34 mouse cellular contexts compared by ENCODE assay signal in the genomic region with DNA sequence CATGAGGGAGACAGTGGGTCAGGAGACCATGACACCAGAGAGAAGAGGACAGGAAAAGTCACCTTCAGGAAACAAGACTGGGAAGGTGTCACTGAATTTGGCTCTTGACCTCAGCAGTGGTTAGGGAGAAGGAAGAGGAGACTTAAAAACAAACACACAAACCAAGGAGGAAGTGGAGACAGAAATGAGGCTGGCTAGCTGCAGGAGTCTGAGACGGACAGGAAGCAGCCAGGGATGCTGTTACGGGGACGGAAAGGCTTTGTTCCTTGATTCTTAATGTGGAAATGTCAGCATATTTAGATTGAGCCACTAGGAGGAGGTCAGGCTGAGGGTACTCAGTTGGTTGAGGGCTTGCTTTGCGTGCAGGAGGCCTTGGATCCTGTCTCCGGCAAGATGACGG. TPM values are rescaled to one million over a fixed set of nuclear protein-coding genes. Genes with fewer than 3 reads are reported as not detected.
DNase-seq lines count a peak whose midpoint lies in the region; ATAC-seq and TF ChIP-seq lines count a peak whose summit lies in the region.
"Had no signal": no experiment of that assay in that cellular context is flagged by ENCODE, and none has a peak within 500 bp of the region (broad histone marks: within the 10 kb centered on the region; RNA-seq: fewer than 3 reads in every experiment).

No protein-coding gene starts in this region.

- ATAC-seq in heart, embryonic 12.5 days (ENCODE audit: insufficient number of reproducible peaks, low FRiP score), result no peak
- no peak for ATAC-seq in midbrain, postnatal 0 days (ENCODE audit: low FRiP score)
- no peak for ATAC-seq in activated CD4-positive, CD25-positive, alpha-beta regulatory T cell, adult 4 months
- ATAC-seq: forebrain, embryonic 14.5 days; hindbrain, postnatal 0 days; intestine, embryonic 16.5 days had no signal

- H3K36me3 ChIP-seq in heart, embryonic 12.5 days, result no peaks in the 10 kb centered on the region
- H3K36me3 ChIP-seq in midbrain, embryonic 10.5 days, result no peaks in the 10 kb centered on the region
- H3K36me3 ChIP-seq in midbrain, postnatal 0 days (ENCODE audit: insufficient read depth, low read length), result no peaks in the 10 kb centered on the region
- H3K36me3 ChIP-seq: embryonic facial prominence, embryonic 12.5 days; G1E; hindbrain, embryonic 12.5 days; limb, embryonic 13.5 days; liver, embryonic 13.5 days; neural tube, embryonic 15.5 days had no signal

- no peak; the same call in 1 of the 2 replicates for TF ChIP-seq CTCF in midbrain, postnatal 0 days (IDR thresholded peaks at IDR 0.05)

- H3K4me2 ChIP-seq in heart, embryonic 12.5 days, result no peak overlapping the region
- no peak overlapping the region for H3K4me2 ChIP-seq in midbrain, postnatal 0 days (ENCODE audit: low read depth, low read length, poor library complexity, severe bottlenecking)
- H3K4me2 ChIP-seq: embryonic facial prominence, embryonic 12.5 days; hindbrain, embryonic 12.5 days; limb, embryonic 13.5 days; liver, embryonic 13.5 days; neural tube, embryonic 15.5 days had no signal

- peaks cover 15% of the 10 kb centered on the region for H3K4me1 ChIP-seq in heart, embryonic 12.5 days (replicated peaks)
- peaks cover 13% of the 10 kb centered on the region for H3K4me1 ChIP-seq in midbrain, embryonic 10.5 days
- H3K4me1 ChIP-seq in midbrain, postnatal 0 days (ENCODE audit: insufficient read depth, low read length), result 0 out of 2 replicates have a peak, but pooled peaks cover 3% of the 10 kb centered on the region
- H3K4me1 ChIP-seq: liver, embryonic 13.5 days; neural tube, embryonic 15.5 days had no signal

- no peak overlapping the region for H3K9ac ChIP-seq in heart, embryonic 12.5 days
- H3K9ac ChIP-seq in midbrain, postnatal 0 days (replicated peaks; ENCODE audit: low read length, poor library complexity, severe bottlenecking), result no peak overlapping the region
- H3K9ac ChIP-seq: embryonic facial prominence, embryonic 12.5 days; hindbrain, embryonic 12.5 days; limb, embryonic 13.5 days; liver, embryonic 13.5 days; neural tube, embryonic 15.5 days had no signal

- 66% methylated on average over 6 of the region's 6 CpGs for WGBS in heart, embryonic 12.5 days
- WGBS in midbrain, embryonic 10.5 days, result 85% methylated on average over 6 of the region's 6 CpGs
- 82% methylated on average over 6 of the region's 6 CpGs for WGBS in midbrain, postnatal 0 days

- DNase-seq in heart, adult 11 months, result peak; percentile 92
- peak; percentile 29 for DNase-seq in layer of hippocampus, adult 9-10 months (ENCODE audit: low spot score)
- DNase-seq in layer of hippocampus, postnatal 25 days (ENCODE audit: extremely low spot score in 1 of 2, low spot score in 1 of 2), result no peak
- no peak for DNase-seq in midbrain, embryonic 10.5 days (ENCODE audit: low spot score)
- no peak for DNase-seq in midbrain, postnatal 0 days (ENCODE audit: low spot score)
- no peak for DNase-seq in c-Kit-positive CD71-positive TER-119-positive erythroid progenitor cells, embryonic 14.5 days (ENCODE audit: low spot score)
- DNase-seq: adrenal gland, postnatal 14 days; cerebellum, adult 18-20 months; cerebellum, postnatal 10 days; gastrocnemius, postnatal 14 days; heart, postnatal 14 days; kidney, postnatal 4 days; liver, embryonic 13.5 days; lung, adult 18-20 months; lung, postnatal 14 days; midbrain, embryonic 14.5 days; right cerebral cortex, postnatal 25 days; thymus, postnatal 14 days had no signal

- no peak overlapping the region for H3K27ac ChIP-seq in heart, embryonic 12.5 days (ENCODE audit: poor library complexity, severe bottlenecking)
- H3K27ac ChIP-seq in midbrain, embryonic 10.5 days (replicated peaks), result 0 out of 2 replicates have a peak overlapping the region, but pooled peaks have one; percentile 13
- H3K27ac ChIP-seq in midbrain, postnatal 0 days (ENCODE audit: low read depth, low read length), result no peak overlapping the region
- H3K27ac ChIP-seq: embryonic facial prominence, embryonic 12.5 days; hindbrain, embryonic 12.5 days; hindbrain, postnatal 0 days; left cerebral cortex, adult 2 months; limb, embryonic 13.5 days; liver, embryonic 13.5 days; neural tube, embryonic 15.5 days had no signal

- H3K4me3 ChIP-seq in heart, embryonic 12.5 days, result no peak overlapping the region
- no peak overlapping the region for H3K4me3 ChIP-seq in midbrain, embryonic 10.5 days
- H3K4me3 ChIP-seq in midbrain, postnatal 0 days (ENCODE audit: low read depth, low read length), result no peak overlapping the region
- H3K4me3 ChIP-seq: embryonic facial prominence, embryonic 12.5 days; hindbrain, embryonic 12.5 days; left cerebral cortex, adult 2 months; limb, embryonic 13.5 days; liver, embryonic 13.5 days; neural tube, embryonic 15.5 days had no signal

- no peaks in the 10 kb centered on the region for H3K9me3 ChIP-seq in heart, embryonic 12.5 days (replicated peaks)
- H3K9me3 ChIP-seq in midbrain, embryonic 10.5 days (replicated peaks), result no peaks in the 10 kb centered on the region
- no peaks in the 10 kb centered on the region for H3K9me3 ChIP-seq in midbrain, postnatal 0 days (ENCODE audit: low read length)
- H3K9me3 ChIP-seq: embryonic facial prominence, embryonic 12.5 days; G1E; hindbrain, embryonic 12.5 days; limb, embryonic 13.5 days; liver, embryonic 13.5 days; neural tube, embryonic 15.5 days had no signal

- no peaks in the 10 kb centered on the region for H3K27me3 ChIP-seq in heart, embryonic 12.5 days (replicated peaks)
- no peaks in the 10 kb centered on the region for H3K27me3 ChIP-seq in midbrain, embryonic 10.5 days (ENCODE audit: low read depth, poor library complexity, severe bottlenecking)
- H3K27me3 ChIP-seq in midbrain, postnatal 0 days (ENCODE audit: insufficient read depth, low read length), result no peaks in the 10 kb centered on the region
- H3K27me3 ChIP-seq: embryonic facial prominence, embryonic 12.5 days; hindbrain, embryonic 12.5 days; limb, embryonic 13.5 days; liver, embryonic 13.5 days; neural tube, embryonic 15.5 days had no signal

RNA-seq across cellular contexts. Expression of gene March10, which starts 8.9 kb away (rescaled TPM):
- polyA plus RNA-seq in heart, embryonic 12.5 days (2016; fragmentation: Nextera tagmentation; extraction: Ambion mirVana), result 0.57 TPM in 1 of 2 replicates, not detected in the other
- total RNA-seq in layer of hippocampus, postnatal 25 days (2021), result under 1 TPM; 0.22 to 0.94 TPM
- polyA plus RNA-seq in midbrain, embryonic 10.5 days (2016; fragmentation: Nextera tagmentation; extraction: Ambion mirVana), result 0.41 TPM in 1 of 2 replicates, not detected in the other
- 0.57 and 0.77 TPM in 2 replicates for total RNA-seq in midbrain, postnatal 0 days (2014; rRNA removed)
- 0.69 and 0.94 TPM in 2 replicates for polyA plus RNA-seq in midbrain, postnatal 0 days (2015; fragmentation: Nextera tagmentation; extraction: Ambion mirVana)
- polyA plus RNA-seq in activated CD4-positive, CD25-positive, alpha-beta regulatory T cell, adult 4 months (2017; shearing (Covaris generic)), result not detected
- total RNA-seq: adrenal gland, postnatal 14 days; gastrocnemius, postnatal 14 days; heart, adult 18-20 months; heart, postnatal 14 days; megakaryocyte-erythroid progenitor cell, adult 5-6 weeks had no signal
- polyA plus RNA-seq: G1E; kidney, embryonic 14.5 days; limb, embryonic 13.5 days; liver, embryonic 13.5 days; stomach, embryonic 16.5 days; urinary bladder, adult 2 months had no signal

Comparison
In these comparisons a context has a peak if more than half of its experiments do, and no peak if none do; other contexts are left out.
1. DNase-seq: peak in heart, adult 11 months (single experiment) and layer of hippocampus, adult 9-10 months (single experiment); none in layer of hippocampus, postnatal 25 days (0 of 2), midbrain, embryonic 10.5 days (single experiment), midbrain, postnatal 0 days (single experiment) and c-Kit-positive CD71-positive TER-119-positive erythroid progenitor cells, embryonic 14.5 days (single experiment).